Mouse (Mus musculus) MEL (cell line): ENCODE results near the gene Rsph1. TPM values are rescaled to one million over a fixed set of nuclear protein-coding genes. Genes with fewer than 3 reads are reported as not detected.

Experiments used
- DNase-seq: peaks from one replicate; pipeline ENCODE4 v3.0.0; 2011; ENCODE audit warnings: low read depth, low spot score
- H3K27ac ChIP-seq: 2 replicates; pipeline ENCODE4 v1.5.1; 2012; ENCODE audit warnings: low read depth, mild to moderate bottlenecking, control low read depth, low read length, moderate library complexity; ENCODE audit not compliant: control insufficient read depth
- H3K27me3 ChIP-seq, 2 experiments: fragments of 150-350 bp in 1 of 2; sonication (generic) in 1 of 2; 2 replicates each; pipeline ENCODE4 v1.6.1; 2012; ENCODE audit warnings: low read length in 2 of 2, mild to moderate bottlenecking in 2 of 2, improper control_type of control experiment in 1 of 2, moderate library complexity in 1 of 2; ENCODE audit not compliant: insufficient read depth in 2 of 2, control insufficient read depth in 1 of 2
- H3K36me3 ChIP-seq, 2 experiments: 2 replicates each; pipeline ENCODE4 v1.6.1; 2012 to 2014; ENCODE audit warnings: low read length in 2 of 2, improper control_type of control experiment in 1 of 2, inconsistent platforms in 1 of 2, mild to moderate bottlenecking in 1 of 2; ENCODE audit not compliant: insufficient read depth in 2 of 2, control insufficient read depth in 1 of 2
- H3K4me1 ChIP-seq, 2 experiments: fragments of 150-350 bp in 1 of 2; sonication (generic) in 1 of 2; 2 replicates each; pipeline ENCODE4 v1.6.1; 2012; ENCODE audit warnings: low read length in 2 of 2, improper control_type of control experiment in 1 of 2, mild to moderate bottlenecking in 1 of 2; ENCODE audit not compliant: insufficient read depth in 2 of 2, control insufficient read depth in 1 of 2
- H3K4me3 ChIP-seq, 2 experiments: fragments of 150-350 bp in 1 of 2; sonication (generic) in 1 of 2; 2 replicates each; pipeline ENCODE4 v1.5.1; 2012; ENCODE audit warnings: low read depth in 2 of 2, low read length in 2 of 2, mild to moderate bottlenecking in 2 of 2, moderate library complexity in 2 of 2, control low read depth in 1 of 2, improper control_type of control experiment in 1 of 2; ENCODE audit not compliant: control insufficient read depth in 1 of 2, insufficient read depth in 1 of 2
- H3K79me2 ChIP-seq: 2 replicates; pipeline ENCODE4 v1.6.1; 2012; ENCODE audit warnings: mild to moderate bottlenecking, low read length, moderate library complexity; ENCODE audit not compliant: control insufficient read depth, poor library complexity, insufficient read depth
- H3K9ac ChIP-seq: 2 replicates; pipeline ENCODE4 v1.6.1; 2012; ENCODE audit warnings: low read depth, mild to moderate bottlenecking, control low read depth, low read length, moderate library complexity; ENCODE audit not compliant: control insufficient read depth, poor library complexity, severe bottlenecking
- H3K9me3 ChIP-seq: fragments of 150-350 bp; sonication (generic); replicated peaks from 2 replicates; pipeline ENCODE4 v1.6.1; 2012; ENCODE audit warnings: mild to moderate bottlenecking, low read length, improper control_type of control experiment, moderate library complexity; ENCODE audit not compliant: insufficient read depth
- BHLHE40 ChIP-seq: IDR thresholded peaks from 2 replicates; pipeline ENCODE4 v1.6.1; 2012; ENCODE audit warnings: low read depth, mild to moderate bottlenecking, inconsistent platforms, low read length, improper control_type of control experiment, borderline replicate concordance
- CHD2 ChIP-seq: IDR thresholded peaks from 2 replicates; pipeline ENCODE4 v1.6.1; 2011; ENCODE audit warnings: low read length, improper control_type of control experiment
- CTCF ChIP-seq, 3 experiments: IDR thresholded peaks in 2 of 3; conservative IDR thresholded peaks in 1 of 3; 2 replicates each; pipeline ENCODE4 v1.5.1; 2011 to 2012; ENCODE audit warnings: low read length in 3 of 3, low read depth in 2 of 3, mild to moderate bottlenecking in 2 of 3, improper control_type of control experiment in 1 of 3, inconsistent platforms in 1 of 3, mixed read lengths in 1 of 3, moderate library complexity in 1 of 3; ENCODE audit not compliant: control insufficient read depth in 1 of 3, insufficient read depth in 1 of 3, poor library complexity in 1 of 3, severe bottlenecking in 1 of 3
- E2F4 ChIP-seq: IDR thresholded peaks from 2 replicates; pipeline ENCODE4 v1.6.1; 2011; ENCODE audit warnings: low read depth, low read length, improper control_type of control experiment, borderline replicate concordance
- ELF1 ChIP-seq: IDR thresholded peaks from 2 replicates; pipeline ENCODE4 v1.6.1; 2014; ENCODE audit warnings: low read depth, mild to moderate bottlenecking, inconsistent platforms, low read length, improper control_type of control experiment, moderate library complexity
- EP300 ChIP-seq, 2 experiments: IDR thresholded peaks; 2 replicates each; pipeline ENCODE4 v1.6.1; 2011; ENCODE audit warnings: improper control_type of control experiment in 2 of 2, low read length in 2 of 2, low read depth in 1 of 2, mild to moderate bottlenecking in 1 of 2
- GABPA ChIP-seq: IDR thresholded peaks from 2 replicates; pipeline ENCODE4 v1.6.1; 2012; ENCODE audit warnings: low read depth, mild to moderate bottlenecking, inconsistent platforms, low read length, improper control_type of control experiment, moderate library complexity
- GATA1 ChIP-seq: IDR thresholded peaks from 2 replicates; pipeline ENCODE4 v1.6.1; 2011; ENCODE audit warnings: low read depth, low read length, improper control_type of control experiment
- JUND ChIP-seq: IDR thresholded peaks from 2 replicates; pipeline ENCODE4 v1.6.1; 2011; ENCODE audit warnings: low read depth, mild to moderate bottlenecking, improper control_type of control experiment, low read length
- KAT2A ChIP-seq: conservative IDR thresholded peaks from 2 replicates; pipeline ENCODE4 v1.6.1; 2012; ENCODE audit warnings: low read depth, low read length, improper control_type of control experiment, inconsistent platforms
- MAFK ChIP-seq: IDR thresholded peaks from 2 replicates; pipeline ENCODE4 v1.6.1; 2011; ENCODE audit warnings: low read depth, mild to moderate bottlenecking, low read length, improper control_type of control experiment, borderline replicate concordance
- MAX ChIP-seq: IDR thresholded peaks from 2 replicates; pipeline ENCODE4 v1.6.1; 2011; ENCODE audit warnings: low read length, improper control_type of control experiment
- NELFE ChIP-seq: IDR thresholded peaks from 2 replicates; pipeline ENCODE4 v1.6.1; 2011; ENCODE audit warnings: low read depth, low read length, improper control_type of control experiment
- NRF1 ChIP-seq: IDR thresholded peaks from 2 replicates; pipeline ENCODE4 v1.6.1; 2014; ENCODE audit warnings: low read depth, mild to moderate bottlenecking, inconsistent platforms, low read length, improper control_type of control experiment, moderate library complexity; ENCODE audit not compliant: poor library complexity, insufficient read depth, severe bottlenecking
- POLR2A ChIP-seq, 2 experiments: IDR thresholded peaks; 2 replicates each; pipeline ENCODE4 v1.6.1; 2011 to 2012; ENCODE audit warnings: low read length in 2 of 2, mild to moderate bottlenecking in 2 of 2, control low read depth in 1 of 2, improper control_type of control experiment in 1 of 2, low read depth in 1 of 2, moderate library complexity in 1 of 2; ENCODE audit not compliant: control insufficient read depth in 1 of 2, insufficient read depth in 1 of 2, poor library complexity in 1 of 2
- POLR2AphosphoS2 ChIP-seq: IDR thresholded peaks from 2 replicates; pipeline ENCODE4 v1.6.1; 2011; ENCODE audit warnings: low read length, improper control_type of control experiment
- POLR2AphosphoS5 ChIP-seq: IDR thresholded peaks from 2 replicates; pipeline ENCODE4 v1.6.1; 2012; ENCODE audit warnings: low read depth, borderline replicate concordance, mild to moderate bottlenecking, inconsistent platforms, low read length, moderate library complexity, mixed read lengths
- RAD21 ChIP-seq: IDR thresholded peaks from 2 replicates; pipeline ENCODE4 v1.6.1; 2011; ENCODE audit warnings: mild to moderate bottlenecking, low read depth, low read length, improper control_type of control experiment
- RCOR1 ChIP-seq: IDR thresholded peaks from 2 replicates; pipeline ENCODE4 v1.6.1; 2012; ENCODE audit warnings: low read depth, mild to moderate bottlenecking, inconsistent platforms, low read length, improper control_type of control experiment
- SIN3A ChIP-seq: IDR thresholded peaks from 2 replicates; pipeline ENCODE4 v1.6.1; 2012; ENCODE audit warnings: low read length, improper control_type of control experiment, inconsistent platforms
- SMC3 ChIP-seq: IDR thresholded peaks from 2 replicates; pipeline ENCODE4 v1.6.1; 2011; ENCODE audit warnings: low read depth, low read length, improper control_type of control experiment
- TBP ChIP-seq: IDR thresholded peaks from 2 replicates; pipeline ENCODE4 v1.8.0; 2011; ENCODE audit warnings: low read depth, low read length, improper control_type of control experiment
- TCF12 ChIP-seq: IDR thresholded peaks from 2 replicates; pipeline ENCODE4 v1.6.1; 2014; ENCODE audit warnings: low read depth, mild to moderate bottlenecking, inconsistent platforms, low read length, improper control_type of control experiment, moderate library complexity
- ZC3H11A ChIP-seq: IDR thresholded peaks from 2 replicates; pipeline ENCODE4 v1.6.1; 2012; ENCODE audit warnings: low read depth, mild to moderate bottlenecking, inconsistent platforms, low read length, improper control_type of control experiment
- ZNF384 ChIP-seq: IDR thresholded peaks from 2 replicates; pipeline ENCODE4 v1.6.1; 2012; ENCODE audit warnings: low read depth, mild to moderate bottlenecking, inconsistent platforms, low read length, improper control_type of control experiment
- polyA plus RNA-seq, 2 experiments: library from polyadenylated mRNA; stranded (reverse) in 1 of 2; unstranded in 1 of 2; fragments of >175 nt in 1 of 2; fragments of >200 nt in 1 of 2; gene quantifications; 2 replicates each; pipeline versions ENCODE4 v1.2.1 to v1.2.4; 2012; ENCODE audit warnings: low replicate concordance in 2 of 2, low read depth in 1 of 2; ENCODE audit not compliant: insufficient read length in 2 of 2, insufficient read depth in 1 of 2, missing spikeins in 1 of 2
- total RNA-seq: library from RNA; depleted of rRNA; stranded (reverse); fragments of 300-350 nt; gene quantifications from 2 replicates; pipeline ENCODE4 v1.2.3, GENCODE M21; 2012

Gene Rsph1
- total and polyA plus RNA-seq, 3 experiments = 1.3 to 3.6 TPM; not detected in 1

GRCm38 (mm10) chr17:31304895-31305775 is 28.0 kb upstream of the Rsph1 start:
- peak overlapping the region; percentile 81 for H3K27ac ChIP-seq
- TF ChIP-seq SIN3A (0 out of 2 replicates have a peak, but pooled peaks have one; percentile 24), ELF1 (0 out of 2 replicates have a peak, but pooled peaks have one; percentile 18), TBP (peak; percentile 34), EP300 (IDR thresholded peaks at IDR 0.05; ENCODE audit: low read depth in 1 of 2, low read length in 2 of 2) (peak; percentile 44 to 46; a peak in 2 of 4 replicates), CTCF (IDR thresholded peaks at IDR 0.05 in 2 of 3, conservative IDR thresholded peaks at IDR 0.05 in 1 of 3; ENCODE audit: control insufficient read depth in 1 of 3, insufficient read depth in 1 of 3, low read depth in 2 of 3, low read length in 3 of 3, poor library complexity in 1 of 3, severe bottlenecking in 1 of 3) (no peak), TCF12 (no peak), RCOR1 (peak; percentile 39; the same call in 1 of the 2 replicates), BHLHE40 (no peak), MAX (no peak), POLR2A (IDR thresholded peaks at IDR 0.05; ENCODE audit: control insufficient read depth in 1 of 2, insufficient read depth in 1 of 2, low read depth in 1 of 2, low read length in 2 of 2, poor library complexity in 1 of 2) (peak in 1 of 2 experiments; percentile 31; a peak in 1 of 4 replicates), KAT2A (no peak), GATA1 (peak; percentile 67), NELFE (no peak), CHD2 (no peak)
- TF ChIP-seq, all 39 proteins: peak for 7
- 0 out of 4 replicates have a peak overlapping the region, but pooled peaks of 1 of the 2 experiments have one; percentile 3 for H3K4me3 ChIP-seq
- no peaks in the 10 kb centered on the region for H3K79me2 ChIP-seq
- peak; percentile 77 for DNase-seq
- H3K27me3 ChIP-seq = no peaks in the 10 kb centered on the region
- H3K36me3 ChIP-seq = peaks cover 0 to 24% of the 10 kb centered on the region in 2 experiments; a peak in 2 of 4 replicates
- H3K4me1 ChIP-seq = peaks cover 7 to 20% of the 10 kb centered on the region in 2 experiments
- H3K9me3 ChIP-seq = no peaks in the 10 kb centered on the region
- peak overlapping the region; percentile 27; the same call in 1 of the 2 replicates for H3K9ac ChIP-seq

GRCm38 (mm10) chr17:31303401-31303800 is 26.2 kb upstream of the Rsph1 start:
- Histone ChIP-seq H3K27ac (no peak overlapping the region), H3K27me3 (no peaks in the 10 kb centered on the region), H3K9ac (no peak overlapping the region), H3K79me2 (peaks cover 2% of the 10 kb centered on the region; the same call in 1 of the 2 replicates), H3K36me3 (peaks cover 0 to 27% of the 10 kb centered on the region in 2 experiments; a peak in 2 of 4 replicates), H3K9me3 (no peaks in the 10 kb centered on the region), H3K4me1 (peaks cover 16 to 31% of the 10 kb centered on the region in 2 experiments), H3K4me3 (no peak overlapping the region)
- TF ChIP-seq E2F4 (no peak), NRF1 (no peak), ZC3H11A (no peak), ZNF384 (no peak), POLR2AphosphoS2 (no peak), SMC3 (no peak), CHD2 (no peak), RCOR1 (no peak), BHLHE40 (no peak), EP300 (IDR thresholded peaks at IDR 0.05; ENCODE audit: low read depth in 1 of 2, low read length in 2 of 2) (no peak), POLR2AphosphoS5 (no peak), RAD21 (no peak), NELFE (no peak), JUND (no peak), MAFK (no peak), SIN3A (no peak), GABPA (no peak)
- DNase-seq = no peak
